Mouse (Mus musculus): ENCODE data around the gene Ciita. TPM values are rescaled to one million over a fixed set of nuclear protein-coding genes. Genes with fewer than 3 reads are reported as not detected.

The Ciita gene
- polyA plus RNA-seq, 1 experiment from 2014 or later, result 0.31 TPM

GRCm38 (mm10) chr16:10553858-10554257 is 74.0 kb downstream of the Ciita start:
- Histone ChIP-seq H3K27ac (ENCODE audit: low read depth) (no peak overlapping the region), H3K9me3 (ENCODE audit: low read length) (no peaks in the 10 kb centered on the region), H3K4me2 (ENCODE audit: low read depth, low read length) (no peak overlapping the region), H3K36me3 (replicated peaks; ENCODE audit: insufficient read depth, low read length) (no peaks in the 10 kb centered on the region), H3K9ac (replicated peaks) (no peak overlapping the region), H3K4me3 (ENCODE audit: low read depth, low read length) (no peak overlapping the region), H3K27me3 (ENCODE audit: insufficient read depth, low read length) (no peaks in the 10 kb centered on the region), H3K4me1 (ENCODE audit: insufficient read depth) (no peaks in the 10 kb centered on the region)
- DNase-seq, result no peak
- WGBS (ENCODE audit: insufficient replicate concordance), result 48% methylated on average over 2 of the region's 2 CpGs
- TF ChIP-seq EP300 (IDR thresholded peaks at IDR 0.05; ENCODE audit: low read depth) (no peak), CTCF (IDR thresholded peaks at IDR 0.05; ENCODE audit: low read depth) (no peak)
- no peak for ATAC-seq

GRCm38 (mm10) chr16:10559991-10560390 is 80.1 kb downstream of the Ciita start:
- H3K9ac ChIP-seq (replicated peaks), result no peak overlapping the region
- no peak for TF ChIP-seq CTCF (IDR thresholded peaks at IDR 0.05; ENCODE audit: low read depth)
- TF ChIP-seq EP300 (IDR thresholded peaks at IDR 0.05; ENCODE audit: low read depth), result no peak
- no peaks in the 10 kb centered on the region for H3K27me3 ChIP-seq (ENCODE audit: insufficient read depth, low read length)
- no peak overlapping the region for H3K4me2 ChIP-seq (ENCODE audit: low read depth, low read length)
- no peaks in the 10 kb centered on the region for H3K9me3 ChIP-seq (ENCODE audit: low read length)
- no peak overlapping the region for H3K4me3 ChIP-seq (ENCODE audit: low read depth, low read length)
- H3K27ac ChIP-seq (ENCODE audit: low read depth), result no peak overlapping the region
- H3K4me1 ChIP-seq (ENCODE audit: insufficient read depth), result no peaks in the 10 kb centered on the region
- peaks cover 12% of the 10 kb centered on the region for H3K36me3 ChIP-seq (replicated peaks; ENCODE audit: insufficient read depth, low read length)
- DNase-seq, result no peak
- 78% methylated on average over 8 of the region's 8 CpGs for WGBS (ENCODE audit: insufficient replicate concordance)
- no peak for ATAC-seq

- H3K9me3 ChIP-seq (ENCODE audit: low read length), result no peaks in the 10 kb centered on the region
- ATAC-seq (peak; percentile 62), DNase-seq (peak; percentile 81)
- H3K4me3 ChIP-seq (ENCODE audit: low read depth, low read length), result no peak overlapping the region
- peaks cover 8% of the 10 kb centered on the region for H3K36me3 ChIP-seq (replicated peaks; ENCODE audit: insufficient read depth, low read length)
- H3K27ac ChIP-seq (ENCODE audit: low read depth), result no peak overlapping the region
- no peak overlapping the region for H3K9ac ChIP-seq (replicated peaks)
- WGBS (ENCODE audit: insufficient replicate concordance), result 36% methylated on average over 4 of the region's 4 CpGs
- TF ChIP-seq CTCF (IDR thresholded peaks at IDR 0.05; ENCODE audit: low read depth), result peak; percentile 96
- no peak for TF ChIP-seq EP300 (IDR thresholded peaks at IDR 0.05; ENCODE audit: low read depth)
- H3K4me1 ChIP-seq (ENCODE audit: insufficient read depth), result no peaks in the 10 kb centered on the region
- H3K4me2 ChIP-seq (ENCODE audit: low read depth, low read length), result no peak overlapping the region
- H3K27me3 ChIP-seq (ENCODE audit: insufficient read depth, low read length), result no peaks in the 10 kb centered on the region
Observed at GRCm38 (mm10) chr16:10565278-10565885, 85.5 kb downstream of the Ciita start.

- no peak for ATAC-seq
- Histone ChIP-seq H3K36me3 (replicated peaks; ENCODE audit: insufficient read depth, low read length) (peaks cover 7% of the 10 kb centered on the region; the same call in 1 of the 2 replicates), H3K4me3 (ENCODE audit: low read depth, low read length) (no peak overlapping the region), H3K4me2 (ENCODE audit: low read depth, low read length) (no peak overlapping the region), H3K27me3 (ENCODE audit: insufficient read depth, low read length) (no peaks in the 10 kb centered on the region), H3K4me1 (ENCODE audit: insufficient read depth) (no peaks in the 10 kb centered on the region), H3K9me3 (ENCODE audit: low read length) (no peaks in the 10 kb centered on the region), H3K27ac (ENCODE audit: low read depth) (no peak overlapping the region), H3K9ac (replicated peaks) (no peak overlapping the region)
- DNase-seq, result no peak
- 86% methylated on average over 4 of the region's 4 CpGs for WGBS (ENCODE audit: insufficient replicate concordance)
- no peak for TF ChIP-seq EP300 (IDR thresholded peaks at IDR 0.05; ENCODE audit: low read depth)
- no peak for TF ChIP-seq CTCF (IDR thresholded peaks at IDR 0.05; ENCODE audit: low read depth)
Observed at GRCm38 (mm10) chr16:10567153-10567552, 87.3 kb downstream of the Ciita start.

- Histone ChIP-seq H3K27ac (ENCODE audit: low read depth) (no peak overlapping the region), H3K4me1 (ENCODE audit: insufficient read depth) (no peaks in the 10 kb centered on the region), H3K4me2 (ENCODE audit: low read depth, low read length) (no peak overlapping the region), H3K9me3 (ENCODE audit: low read length) (no peaks in the 10 kb centered on the region), H3K4me3 (ENCODE audit: low read depth, low read length) (no peak overlapping the region), H3K36me3 (replicated peaks; ENCODE audit: insufficient read depth, low read length) (peaks cover 14% of the 10 kb centered on the region; the same call in 1 of the 2 replicates), H3K9ac (replicated peaks) (no peak overlapping the region), H3K27me3 (ENCODE audit: insufficient read depth, low read length) (no peaks in the 10 kb centered on the region)
- DNase-seq (no peak), ATAC-seq (no peak)
- no peak for TF ChIP-seq EP300 (IDR thresholded peaks at IDR 0.05; ENCODE audit: low read depth)
- TF ChIP-seq CTCF (IDR thresholded peaks at IDR 0.05; ENCODE audit: low read depth), result no peak
- 57% methylated on average over 5 of the region's 5 CpGs for WGBS (ENCODE audit: insufficient replicate concordance)
Observed at GRCm38 (mm10) chr16:10569809-10570395, 90.0 kb downstream of the Ciita start.

GRCm38 (mm10) chr16:10570708-10571107 is 90.8 kb downstream of the Ciita start:
- Histone ChIP-seq H3K4me1 (ENCODE audit: insufficient read depth) (peaks cover under 1% of the 10 kb centered on the region; the same call in 1 of the 2 replicates), H3K36me3 (replicated peaks; ENCODE audit: insufficient read depth, low read length) (peaks cover 14% of the 10 kb centered on the region; the same call in 1 of the 2 replicates), H3K27me3 (ENCODE audit: insufficient read depth, low read length) (no peaks in the 10 kb centered on the region), H3K9ac (replicated peaks) (no peak overlapping the region), H3K4me3 (ENCODE audit: low read depth, low read length) (no peak overlapping the region), H3K4me2 (ENCODE audit: low read depth, low read length) (no peak overlapping the region), H3K9me3 (ENCODE audit: low read length) (no peaks in the 10 kb centered on the region), H3K27ac (ENCODE audit: low read depth) (no peak overlapping the region)
- ATAC-seq (no peak), DNase-seq (no peak)
- WGBS (ENCODE audit: insufficient replicate concordance), result 73% methylated on average over 1 of the region's 1 CpGs
- TF ChIP-seq EP300 (IDR thresholded peaks at IDR 0.05; ENCODE audit: low read depth) (no peak), CTCF (IDR thresholded peaks at IDR 0.05; ENCODE audit: low read depth) (no peak)
